8 mouse cellular contexts compared by ENCODE assay signal in genomic region chr8:123949686-123949986, GRCm38 (mm10). TPM values are rescaled to one million over a fixed set of nuclear protein-coding genes. Genes with fewer than 3 reads are reported as not detected.
A peak's percentile ranks its signal among the peaks of the same experiment; 100 is the strongest.
DNase-seq lines count a peak whose midpoint lies in the region; ATAC-seq and TF ChIP-seq lines count a peak whose summit lies in the region.

No protein-coding gene starts in this region.

- H3K36me3 ChIP-seq in heart, embryonic 11.5 days (ENCODE audit: control insufficient read depth, insufficient read depth, low read length) = peaks cover 13% of the 10 kb centered on the region
- peaks cover 18% of the 10 kb centered on the region for H3K36me3 ChIP-seq in ES-Bruce4 (ENCODE audit: control insufficient read depth, insufficient read depth, low read length, poor library complexity, severe bottlenecking)
- peaks cover 32% of the 10 kb centered on the region for H3K36me3 ChIP-seq in forebrain, embryonic 14.5 days (ENCODE audit: control insufficient read depth, insufficient read depth, low read length)
- peaks cover 51% of the 10 kb centered on the region for H3K36me3 ChIP-seq in liver, embryonic 16.5 days (ENCODE audit: control insufficient read depth, insufficient read depth)

- peak overlapping the region; percentile 91 for H3K9ac ChIP-seq in heart, embryonic 11.5 days (ENCODE audit: low read depth, low read length)
- H3K9ac ChIP-seq in ES-Bruce4 (ENCODE audit: low read depth, poor library complexity, severe bottlenecking) = peak overlapping the region; percentile 89
- H3K9ac ChIP-seq in forebrain, embryonic 14.5 days (ENCODE audit: low read length) = peak overlapping the region; percentile 87
- peak overlapping the region; percentile 82 for H3K9ac ChIP-seq in liver, embryonic 16.5 days (ENCODE audit: low read depth, low read length)

- peak overlapping the region; percentile 86 for H3K27ac ChIP-seq in heart, embryonic 11.5 days (ENCODE audit: low read depth, low read length)
- H3K27ac ChIP-seq in ES-Bruce4 (ENCODE audit: insufficient read depth, low read length) = peak overlapping the region; percentile 37
- peak overlapping the region; percentile 77 for H3K27ac ChIP-seq in forebrain, embryonic 14.5 days (ENCODE audit: low read depth, low read length)
- peak overlapping the region; percentile 80 for H3K27ac ChIP-seq in liver, embryonic 16.5 days (ENCODE audit: low read length)

- H3K9me3 ChIP-seq in heart, embryonic 11.5 days (replicated peaks; ENCODE audit: control insufficient read depth, low read length) = no peaks in the 10 kb centered on the region
- H3K9me3 ChIP-seq in ES-Bruce4 (replicated peaks; ENCODE audit: control insufficient read depth, insufficient read depth, low read length, poor library complexity, severe bottlenecking) = no peaks in the 10 kb centered on the region
- H3K9me3 ChIP-seq in forebrain, embryonic 14.5 days (replicated peaks; ENCODE audit: control insufficient read depth, low read length) = no peaks in the 10 kb centered on the region
- H3K9me3 ChIP-seq in liver, embryonic 16.5 days (replicated peaks; ENCODE audit: control insufficient read depth, low read length) = no peaks in the 10 kb centered on the region

- TF ChIP-seq CTCF in ES-Bruce4 (IDR thresholded peaks at IDR 0.05; ENCODE audit: low read depth, low read length) = no peak

- H3K27me3 ChIP-seq in heart, embryonic 11.5 days (ENCODE audit: control insufficient read depth, insufficient read depth, low read length) = no peaks in the 10 kb centered on the region
- H3K27me3 ChIP-seq in ES-Bruce4 (ENCODE audit: control insufficient read depth, insufficient read depth, low read length, poor library complexity, severe bottlenecking) = no peaks in the 10 kb centered on the region
- no peaks in the 10 kb centered on the region for H3K27me3 ChIP-seq in forebrain, embryonic 14.5 days (replicated peaks; ENCODE audit: control insufficient read depth, insufficient read depth, low read length)
- no peaks in the 10 kb centered on the region for H3K27me3 ChIP-seq in liver, embryonic 16.5 days (ENCODE audit: control insufficient read depth, insufficient read depth, low read depth, low read length)

- ATAC-seq in heart, embryonic 11.5 days (replicated peaks; ENCODE audit: insufficient number of reproducible peaks, low FRiP score, low TSS enrichment) = 0 out of 2 replicates have a peak, but pooled peaks have one; percentile 17
- no peak; the same call in 1 of the 2 replicates for ATAC-seq in forebrain, embryonic 14.5 days
- peak; percentile 40 for ATAC-seq in liver, embryonic 16.5 days (ENCODE audit: low read depth)

- no peak for TF ChIP-seq EP300 in ES-Bruce4 (IDR thresholded peaks at IDR 0.05; ENCODE audit: insufficient read depth, low read depth, low read length)

- TF ChIP-seq POLR2A in ES-Bruce4 (IDR thresholded peaks at IDR 0.05; ENCODE audit: insufficient read depth, low read length) = no peak

- WGBS in heart, embryonic 11.5 days (ENCODE audit: insufficient replicate concordance) = 2% methylated on average over 10 of the region's 10 CpGs
- 3% methylated on average over 10 of the region's 10 CpGs for WGBS in forebrain, embryonic 14.5 days
- 1% methylated on average over 10 of the region's 10 CpGs for whole genome bisulfite sequencing in liver, embryonic 16.5 days (ENCODE audit: insufficient replicate concordance)

- H3K4me2 ChIP-seq in heart, embryonic 11.5 days = peak overlapping the region; percentile 98
- H3K4me2 ChIP-seq in forebrain, embryonic 14.5 days (ENCODE audit: low read length) = peak overlapping the region; percentile 99
- H3K4me2 ChIP-seq in liver, embryonic 16.5 days (ENCODE audit: low read depth, low read length) = peak overlapping the region; percentile 75

- peaks cover 9% of the 10 kb centered on the region for H3K4me1 ChIP-seq in heart, embryonic 11.5 days (ENCODE audit: control insufficient read depth, insufficient read depth, low read length)
- H3K4me1 ChIP-seq in ES-Bruce4 (ENCODE audit: control insufficient read depth, insufficient read depth, low read length) = no peaks in the 10 kb centered on the region
- H3K4me1 ChIP-seq in forebrain, embryonic 14.5 days (ENCODE audit: control insufficient read depth, insufficient read depth, low read length) = peaks cover 9% of the 10 kb centered on the region
- peaks cover 15% of the 10 kb centered on the region for H3K4me1 ChIP-seq in liver, embryonic 16.5 days (ENCODE audit: control insufficient read depth, low read depth, low read length)

- intact Hi-C loops in heart, postnatal 14 days (cut with DNase I) = no loop called here

- peak overlapping the region; percentile 99 for H3K4me3 ChIP-seq in heart, embryonic 11.5 days (ENCODE audit: low read depth, low read length)
- H3K4me3 ChIP-seq in ES-Bruce4 (ENCODE audit: low read depth, low read length) = peak overlapping the region; percentile 88
- H3K4me3 ChIP-seq in forebrain, embryonic 14.5 days (ENCODE audit: low read depth, low read length) = peak overlapping the region; percentile 100
- peak overlapping the region; percentile 89 for H3K4me3 ChIP-seq in liver, embryonic 16.5 days (ENCODE audit: low read depth, low read length)

- DNase-seq in heart, postnatal 14 days = no peak
- peak; percentile 0 for DNase-seq in forebrain, embryonic 14.5 days (ENCODE audit: low spot score)
- no peak for DNase-seq in yolk sac, embryonic 10.5 days (ENCODE audit: low spot score)
- DNase-seq in urinary bladder, postnatal 10 days (ENCODE audit: low spot score) = no peak
- no peak for DNase-seq in right cerebral cortex, postnatal 36 days (ENCODE audit: low spot score in 2 of 2)

RNA-seq across cellular contexts. Expression of gene Nup133, which starts 0.6 kb away (rescaled TPM):
- 31.5 and 32.5 TPM in 2 replicates for polyA plus RNA-seq in heart, embryonic 11.5 days (2014; fragmentation: Nextera tagmentation; extraction: Ambion mirVana)
- total RNA-seq in heart, postnatal 14 days (2021) = 10 to 100 TPM; 10.3 to 12.4 TPM
- polyA plus RNA-seq in ES-Bruce4 (2011; ENCODE audit: insufficient read depth, insufficient read length, low read depth, missing spikeins) = 56.1 and 64.1 TPM in 2 replicates
- polyA plus RNA-seq in forebrain, embryonic 14.5 days (2014; fragmentation: Nextera tagmentation; extraction: Ambion mirVana) = 34.3 and 35.3 TPM in 2 replicates
- 18.1 and 18.7 TPM in 2 replicates for polyA plus RNA-seq in liver, embryonic 16.5 days (2015; fragmentation: Nextera tagmentation; extraction: Ambion mirVana)

RNA-seq across cellular contexts. Expression of gene Abcb10, which starts 33.3 kb away (rescaled TPM):
- 36.2 and 38.4 TPM in 2 replicates for polyA plus RNA-seq in heart, embryonic 11.5 days (2014; fragmentation: Nextera tagmentation; extraction: Ambion mirVana)
- total RNA-seq in heart, postnatal 14 days (2021) = 10 to 100 TPM; 44.8 to 46.5 TPM
- polyA plus RNA-seq in ES-Bruce4 (2011; ENCODE audit: insufficient read depth, insufficient read length, low read depth, missing spikeins) = 19.1 and 20.3 TPM in 2 replicates
- polyA plus RNA-seq in forebrain, embryonic 14.5 days (2014; fragmentation: Nextera tagmentation; extraction: Ambion mirVana) = 11.1 and 11.5 TPM in 2 replicates
- 130 and 131 TPM in 2 replicates for polyA plus RNA-seq in liver, embryonic 16.5 days (2015; fragmentation: Nextera tagmentation; extraction: Ambion mirVana)

RNA-seq across cellular contexts. Expression of gene Acta1, which starts 55.1 kb away (rescaled TPM):
- polyA plus RNA-seq in heart, embryonic 11.5 days (2014; fragmentation: Nextera tagmentation; extraction: Ambion mirVana) = 558 and 581 TPM in 2 replicates
- 100 to 1,000 TPM; 284 to 359 TPM for total RNA-seq in heart, postnatal 14 days (2021)
- polyA plus RNA-seq in ES-Bruce4 (2011; ENCODE audit: insufficient read depth, insufficient read length, low read depth, missing spikeins) = 42.6 and 42.8 TPM in 2 replicates
- 3.4 and 4.4 TPM in 2 replicates for polyA plus RNA-seq in forebrain, embryonic 14.5 days (2014; fragmentation: Nextera tagmentation; extraction: Ambion mirVana)
- polyA plus RNA-seq in liver, embryonic 16.5 days (2015; fragmentation: Nextera tagmentation; extraction: Ambion mirVana) = 86.3 and 208 TPM in 2 replicates
